Mouse (Mus musculus) mouse trophoblast stem cell (cell line): ENCODE measurements around the gene Ndufv2.

ENCODE experiments used
- in situ Hi-C, 2 experiments: fragments of 300-500 bp; cut with MseI, MboI; formaldehyde crosslinking; loops; 2 replicates in 1 of 2; 3 replicates in 1 of 2; pipeline ENCODE4 v1.15.1; 2025

Ndufv2 gene

DNA sequence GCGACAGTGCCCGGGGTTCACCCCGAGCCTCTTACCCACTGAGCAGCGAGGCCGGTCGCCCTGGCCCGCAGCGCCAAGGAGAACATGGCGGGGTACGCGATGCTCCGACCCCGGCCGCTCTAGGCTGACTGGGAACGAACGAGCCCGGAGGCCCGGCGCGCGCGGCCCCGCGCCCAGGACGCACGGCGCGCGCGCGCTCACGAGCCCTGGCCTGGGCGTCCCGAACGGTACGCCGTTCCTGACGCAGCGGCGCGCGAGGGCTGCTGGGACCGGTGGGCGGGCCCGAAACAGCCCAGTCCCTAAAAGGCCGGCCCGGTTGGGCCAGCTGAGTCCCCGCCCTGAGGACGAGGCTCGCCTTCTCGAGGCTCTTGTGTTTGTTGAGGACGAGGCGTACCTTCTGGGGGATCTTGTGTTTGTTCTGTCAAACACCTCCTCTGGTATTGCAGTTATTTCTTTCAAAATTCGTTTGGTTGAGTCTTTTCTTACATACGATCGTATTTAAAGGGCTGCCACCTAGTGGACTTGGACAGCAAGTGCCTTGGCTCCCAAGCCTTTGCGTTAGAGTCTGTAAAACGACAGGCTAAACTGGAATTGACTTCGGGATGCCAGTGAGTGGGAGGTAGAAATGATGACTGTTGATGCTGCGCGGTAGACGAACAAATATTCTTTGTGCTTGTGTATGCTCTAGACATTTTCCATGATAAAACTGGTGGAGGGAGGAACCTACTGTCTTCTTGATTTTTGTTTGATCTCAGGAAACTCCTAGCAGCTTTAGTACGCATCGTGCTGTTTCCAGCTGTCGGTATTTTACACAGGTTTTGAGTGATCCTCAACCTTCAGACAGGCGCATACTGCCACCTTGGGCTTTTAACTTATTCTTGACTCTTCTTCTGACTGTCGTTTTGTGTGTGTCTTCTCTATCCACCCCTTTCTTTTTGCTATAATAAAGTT, at the start of gene Ndufv2:
TSS of gene Ndufv2 (minus strand) at position 180 of the 951 bp plus-strand sequence.
- in situ Hi-C loops, result loop anchor here in 1 of 2 experiments (10.0 kb wide), 1 partner anchor 237 kb away; no protein-coding TSS in a partner anchor

DNA sequence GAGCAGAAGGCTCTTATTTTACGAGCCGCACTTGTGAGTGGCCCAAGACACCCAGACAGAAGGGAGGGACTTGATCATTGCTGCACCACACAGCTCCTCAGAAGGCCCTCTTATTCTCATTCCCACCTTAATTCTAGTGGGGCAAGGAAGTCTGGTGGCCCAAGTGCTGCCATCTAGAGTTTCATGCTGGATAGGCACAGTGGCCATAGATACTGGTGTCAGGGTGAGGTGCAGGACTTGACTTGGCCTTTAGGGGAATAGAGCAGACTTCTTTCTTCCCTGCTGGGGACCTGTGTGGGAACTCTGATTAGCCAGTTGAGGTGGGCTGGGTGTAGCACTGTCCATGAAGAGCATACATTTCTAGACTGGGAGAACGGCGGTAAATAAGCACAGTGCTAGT, 29.9 kb upstream of the Ndufv2 start:
- in situ Hi-C loops, result no loop called here

DNA sequence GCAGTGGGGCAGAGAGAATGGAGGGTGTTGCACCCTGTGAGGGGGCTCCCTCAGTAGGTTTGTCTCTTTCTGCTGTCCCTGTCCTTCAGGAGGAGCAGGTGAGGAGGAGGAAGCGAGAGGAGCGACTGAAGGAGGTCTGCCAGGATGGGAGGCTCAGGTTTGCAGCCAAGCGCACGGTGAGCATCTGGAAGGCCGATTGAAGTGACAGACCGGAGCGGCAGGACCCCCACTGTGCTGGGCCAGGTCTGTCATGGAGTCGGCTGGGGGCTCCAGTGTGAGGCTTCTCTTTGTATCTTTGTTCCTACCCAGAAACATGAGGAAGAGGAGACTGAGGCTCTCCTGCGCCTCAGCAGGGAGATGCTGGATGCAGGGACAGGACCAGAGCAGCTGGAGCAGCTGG, 29.0 kb upstream of the Ndufv2 start:
- in situ Hi-C loops, result no loop called here

DNA sequence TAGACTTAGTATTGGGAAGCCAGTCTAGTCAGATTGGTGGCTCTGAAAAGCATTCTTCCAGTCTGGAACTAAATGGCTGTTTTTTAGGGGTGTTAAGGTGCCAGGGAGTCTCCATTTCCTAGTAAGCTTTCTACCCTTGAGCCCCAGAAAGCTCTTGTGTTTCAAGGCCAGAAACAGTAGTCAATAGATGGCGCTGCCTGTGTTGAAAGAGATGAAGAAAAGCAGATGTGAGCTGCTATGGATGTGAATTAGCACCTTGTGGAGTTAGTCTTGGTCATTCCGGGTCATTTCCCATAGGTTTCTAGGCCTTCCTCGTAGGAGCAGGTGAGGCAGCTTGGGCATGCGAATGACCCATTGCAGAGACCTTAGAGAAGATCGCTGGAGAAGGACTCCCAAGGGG, 23.9 kb upstream of the Ndufv2 start:
- in situ Hi-C loops, result no loop called here

DNA sequence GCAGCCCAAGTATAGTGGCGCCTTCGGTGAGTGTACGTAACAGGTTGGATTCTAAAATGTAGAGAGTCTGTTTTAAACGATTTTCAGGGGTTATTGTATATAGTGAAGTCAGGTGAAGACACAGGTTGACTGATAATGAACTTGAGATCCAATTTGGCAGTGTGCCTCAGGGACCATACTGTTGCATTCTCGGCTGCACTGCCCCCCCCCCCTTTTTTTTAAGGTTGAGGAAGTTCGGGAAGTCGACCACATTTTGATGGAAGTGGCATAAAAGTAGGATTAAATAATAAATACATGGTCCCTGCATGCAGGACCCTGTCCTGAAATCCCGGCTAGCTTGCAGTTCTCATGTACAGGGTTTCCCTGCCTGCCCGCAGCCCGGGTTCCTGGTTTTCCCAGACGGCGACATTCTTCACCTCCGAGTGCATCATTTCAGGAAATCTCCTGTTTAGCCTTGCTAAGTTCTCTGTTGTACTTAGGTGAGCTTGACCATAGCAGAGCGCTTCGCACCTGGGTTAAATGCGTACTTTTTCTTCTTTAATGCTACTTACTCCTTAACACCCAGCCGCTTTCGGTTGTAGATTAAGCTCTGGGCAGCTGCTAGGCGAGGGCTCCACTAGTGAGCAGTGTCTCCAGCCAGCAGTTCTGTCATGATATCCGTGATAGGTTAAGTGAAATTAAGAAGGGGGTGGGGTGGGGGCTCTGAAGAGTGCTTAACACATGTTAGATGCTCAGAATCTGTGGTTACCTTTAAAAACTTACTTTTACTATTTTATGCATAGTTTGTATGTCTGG, 22.7 kb upstream of the Ndufv2 start:
- in situ Hi-C loops, result no loop called here

DNA sequence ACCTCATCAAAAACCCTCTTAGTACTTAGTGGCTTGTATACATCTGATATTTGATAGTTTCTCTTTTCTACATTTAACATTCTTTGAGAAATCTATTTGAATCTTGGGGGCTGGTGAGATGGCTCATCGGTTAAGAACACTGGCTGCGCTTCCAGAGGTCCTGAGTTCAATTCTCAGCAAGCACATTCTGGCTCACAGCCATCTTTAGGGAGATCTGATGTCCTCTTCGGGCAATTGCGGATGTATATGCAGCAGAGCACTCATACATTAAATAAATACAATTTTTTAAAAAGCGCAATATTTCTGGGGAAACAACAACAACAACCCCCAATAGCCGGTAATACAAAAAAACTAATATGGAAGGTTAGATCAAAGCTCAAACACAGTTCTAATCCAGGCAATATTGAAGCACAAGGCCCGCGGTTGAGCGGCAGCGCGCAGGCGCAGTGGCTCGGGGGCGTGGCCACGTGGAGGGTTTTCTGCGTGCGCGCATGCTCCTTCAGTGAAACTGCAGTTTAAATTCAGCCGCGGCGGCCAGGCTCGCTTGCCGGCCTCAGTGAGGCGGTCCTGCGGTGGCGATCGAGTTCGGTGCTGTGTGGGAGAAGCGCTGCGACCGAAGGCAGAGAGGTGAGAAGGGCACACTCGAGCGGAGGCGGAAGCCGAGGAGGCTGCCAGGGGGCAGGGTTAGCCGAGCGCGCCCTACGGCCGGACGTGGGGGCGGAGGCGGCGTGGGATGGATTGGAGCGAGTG, 21.9 kb upstream of the Ndufv2 start, which contains the start of gene Ddx11:
TSS of gene Ddx11 (plus strand) at position 455 of the 750 bp plus-strand sequence.
- in situ Hi-C loops, result no loop called here

DNA sequence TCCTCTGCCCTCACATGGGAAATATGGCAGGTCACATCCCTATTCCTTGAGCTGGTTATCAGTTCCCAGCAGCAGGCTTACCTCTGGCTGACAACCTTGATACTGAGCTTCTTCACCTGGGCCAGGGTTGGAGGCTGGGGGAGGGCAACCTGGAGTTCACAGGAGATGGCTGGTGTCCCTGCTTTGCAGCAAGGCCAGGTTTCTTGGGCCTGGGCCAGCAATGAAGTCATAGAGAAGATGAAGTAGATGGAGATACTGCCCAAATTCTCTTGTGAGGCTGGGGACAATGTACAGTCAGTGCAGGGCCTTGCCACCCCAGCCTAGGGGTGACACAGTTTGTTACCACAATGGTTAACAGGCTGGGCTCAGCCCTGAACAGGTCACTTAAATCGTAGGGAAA, 19.3 kb upstream of the Ndufv2 start:
- in situ Hi-C loops, result no loop called here

DNA sequence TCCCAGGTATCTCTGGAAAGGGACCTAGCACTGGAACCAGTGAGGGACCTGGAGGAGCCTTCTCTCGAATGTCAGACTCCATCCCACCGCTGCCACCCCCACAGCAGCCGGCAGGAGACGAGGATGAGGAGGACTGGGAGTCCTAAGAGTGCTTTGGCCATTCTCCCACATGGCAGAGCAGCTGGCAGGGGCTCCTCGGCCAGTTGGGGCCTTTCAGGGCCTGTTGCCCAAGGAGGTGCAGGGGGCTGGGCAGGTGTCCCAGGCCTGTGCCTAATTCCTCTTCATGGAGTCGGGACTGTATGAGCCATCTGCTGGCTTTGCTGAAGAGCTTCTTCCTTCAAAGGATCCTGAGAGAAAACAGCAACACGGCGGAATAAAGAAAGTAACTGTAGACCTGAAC, 17.6 kb upstream of the Ndufv2 start:
- in situ Hi-C loops, result no loop called here

DNA sequence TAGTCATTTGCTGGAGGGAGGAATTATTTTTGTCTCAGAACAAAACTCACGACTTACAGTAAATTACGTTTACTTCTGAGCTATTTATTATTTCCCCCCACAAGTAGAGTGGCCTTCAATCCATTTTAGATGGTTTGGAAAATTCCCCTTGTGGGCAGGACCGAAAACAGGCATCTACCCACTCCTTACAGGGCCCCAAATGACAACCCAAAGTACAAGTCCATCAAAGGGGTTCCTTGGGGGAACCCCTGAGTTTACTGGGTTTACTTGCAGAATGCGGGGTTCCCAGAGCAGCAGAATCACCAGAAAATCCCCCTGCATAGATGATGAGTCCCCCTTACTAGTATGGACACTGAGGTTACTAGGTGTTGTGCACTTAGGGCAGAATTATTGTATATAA, 10.8 kb upstream of the Ndufv2 start:
- in situ Hi-C loops, result no loop called here

DNA sequence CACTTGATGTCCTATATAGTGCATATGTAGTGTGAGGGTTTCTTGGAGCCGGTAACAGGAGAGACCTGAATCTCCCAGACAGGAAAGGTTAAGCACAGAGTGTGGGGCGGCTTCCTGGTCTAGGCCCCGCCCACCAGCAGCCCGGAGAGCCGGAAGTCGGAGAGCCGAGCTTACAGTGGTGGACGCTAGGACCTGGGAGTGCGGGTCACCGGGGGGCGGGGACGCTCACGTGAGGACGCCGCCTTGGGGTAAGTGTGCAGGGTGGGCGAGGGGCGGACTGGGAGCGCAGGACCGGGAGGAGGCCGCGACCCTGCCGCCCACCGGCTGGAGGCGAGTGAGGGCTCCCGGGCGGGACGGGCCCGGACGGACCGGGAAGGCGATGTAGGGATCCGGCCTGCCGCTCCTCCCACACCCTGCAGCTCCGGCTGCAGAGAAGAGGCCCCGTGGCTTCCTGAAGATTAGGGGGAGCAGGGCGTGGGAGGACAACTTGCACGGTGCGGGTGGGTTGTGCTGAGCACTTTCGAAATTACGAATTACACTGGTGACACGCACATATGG, 10.1 kb upstream of the Ndufv2 start, which contains the start of gene Washc1:
TSS of gene Washc1 (plus strand) at position 144 of the 558 bp plus-strand sequence.
- in situ Hi-C loops, result no loop called here

DNA sequence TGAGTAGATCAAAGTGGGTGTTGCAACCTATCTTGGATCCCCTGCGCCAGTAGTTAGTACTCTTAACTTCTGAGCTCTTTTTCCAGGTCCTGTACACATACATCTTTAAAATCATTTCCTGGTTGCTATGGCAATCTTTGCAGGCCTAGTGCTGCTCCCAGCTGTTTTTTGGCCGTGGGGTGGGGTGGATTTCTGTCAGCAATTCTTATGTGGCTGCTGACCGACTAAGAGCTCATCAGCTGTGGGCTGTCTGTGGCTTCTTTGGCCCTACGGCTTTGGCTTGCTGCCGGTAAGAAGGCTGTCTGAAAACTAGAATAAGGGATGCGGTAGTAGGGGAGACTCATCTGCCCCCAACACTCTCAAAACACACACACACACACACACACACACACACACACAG, 9.4 kb upstream of the Ndufv2 start:
- in situ Hi-C loops, result no loop called here

DNA sequence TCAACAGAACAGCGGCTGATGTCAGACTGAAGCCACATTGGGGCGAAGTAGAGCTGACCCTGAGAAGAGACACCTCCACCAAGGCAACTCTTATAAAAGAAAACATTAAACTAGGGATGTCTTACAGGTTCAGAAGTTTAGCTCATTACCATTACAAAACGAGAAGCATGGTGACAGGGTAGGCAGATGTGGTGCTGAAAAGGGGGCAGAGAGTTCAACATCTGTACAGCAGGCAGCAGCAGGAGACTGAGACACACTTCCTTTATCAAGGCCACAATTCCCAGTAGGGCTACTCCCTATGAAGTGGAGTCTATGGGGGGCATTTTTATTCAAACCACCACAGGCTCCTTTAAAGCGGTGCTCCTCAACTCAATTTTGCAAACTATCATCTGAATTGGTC, 6.8 kb upstream of the Ndufv2 start:
- in situ Hi-C loops, result loop anchor here in 1 of 2 experiments (10.0 kb wide), 1 partner anchor 243 kb away; no protein-coding TSS in a partner anchor

DNA sequence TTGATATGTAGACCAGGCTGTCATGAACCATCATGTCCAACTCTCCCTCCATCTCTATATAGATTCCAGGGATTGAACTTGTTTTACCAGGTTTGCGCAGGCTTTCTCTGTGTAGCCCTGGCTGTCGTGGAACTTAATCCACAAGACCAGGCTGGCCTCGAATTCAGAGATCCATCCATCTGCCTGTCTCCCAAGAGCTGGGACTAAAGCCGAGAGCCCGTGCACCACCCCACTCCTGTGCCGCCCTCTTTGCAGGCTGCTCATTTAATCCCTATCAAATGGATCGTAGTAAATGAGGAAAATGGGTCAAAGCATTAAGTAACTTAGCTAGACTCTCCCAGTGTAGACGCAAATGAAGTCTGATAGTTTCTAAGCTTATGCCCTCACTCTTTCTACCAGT, 6.1 kb upstream of the Ndufv2 start:
- in situ Hi-C loops, result loop anchor here in 1 of 2 experiments (10.0 kb wide), 1 partner anchor 243 kb away; no protein-coding TSS in a partner anchor

DNA sequence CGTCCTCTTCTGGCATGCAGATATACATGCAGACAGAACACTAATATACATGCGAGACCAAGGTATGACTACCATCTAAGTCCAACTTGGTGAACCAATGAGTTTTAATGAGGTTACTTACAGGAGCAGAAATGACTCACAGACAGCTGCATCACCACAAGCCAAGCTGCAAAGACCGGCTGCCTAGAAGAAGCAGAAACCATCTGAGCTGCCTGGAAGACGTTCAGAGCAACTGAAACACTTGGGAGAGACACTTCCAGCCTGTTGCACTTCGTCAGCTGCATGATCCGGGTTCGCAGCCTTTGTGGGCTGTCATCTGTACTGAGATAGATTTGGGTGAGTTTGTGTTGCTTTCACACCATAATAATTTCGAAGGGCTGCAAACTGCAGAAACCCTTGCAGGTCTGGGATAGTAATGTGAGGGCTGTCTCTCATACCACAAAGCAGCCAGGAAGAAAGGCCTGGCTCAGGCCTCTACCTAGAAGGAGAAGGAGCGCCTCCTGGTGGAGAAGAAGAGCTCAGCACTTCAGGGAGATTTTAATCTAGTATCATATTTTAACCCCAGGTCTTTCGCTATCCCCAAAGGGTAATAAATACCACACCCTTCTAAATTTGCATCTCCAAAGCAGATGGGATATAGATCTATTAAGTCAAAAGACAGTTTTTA, 5.4 kb upstream of the Ndufv2 start:
- in situ Hi-C loops, result loop anchor here in 1 of 2 experiments (10.0 kb wide), 1 partner anchor 242 kb away; no protein-coding TSS in a partner anchor

DNA sequence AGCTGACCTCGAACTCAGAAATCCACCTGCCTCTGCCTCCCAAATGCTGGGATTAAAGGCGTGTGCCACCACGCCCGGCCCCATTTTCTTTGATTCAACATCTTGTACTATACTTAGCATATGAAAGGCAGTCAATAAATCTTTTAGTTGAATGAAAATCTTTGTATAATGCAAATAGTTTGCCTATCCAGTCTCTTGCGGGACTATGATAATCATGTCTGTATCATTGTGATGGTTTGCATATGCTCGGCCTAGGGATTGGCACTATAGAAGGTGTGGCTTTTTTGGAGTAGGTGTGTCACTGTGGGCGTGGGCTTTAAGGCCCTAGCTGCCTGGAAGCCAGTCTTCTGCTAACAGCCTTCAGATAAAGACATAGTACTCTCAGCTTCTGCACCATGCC, 2.7 kb upstream of the Ndufv2 start:
- in situ Hi-C loops, result loop anchor here in 1 of 2 experiments (10.0 kb wide), 1 partner anchor 239 kb away; no protein-coding TSS in a partner anchor

DNA sequence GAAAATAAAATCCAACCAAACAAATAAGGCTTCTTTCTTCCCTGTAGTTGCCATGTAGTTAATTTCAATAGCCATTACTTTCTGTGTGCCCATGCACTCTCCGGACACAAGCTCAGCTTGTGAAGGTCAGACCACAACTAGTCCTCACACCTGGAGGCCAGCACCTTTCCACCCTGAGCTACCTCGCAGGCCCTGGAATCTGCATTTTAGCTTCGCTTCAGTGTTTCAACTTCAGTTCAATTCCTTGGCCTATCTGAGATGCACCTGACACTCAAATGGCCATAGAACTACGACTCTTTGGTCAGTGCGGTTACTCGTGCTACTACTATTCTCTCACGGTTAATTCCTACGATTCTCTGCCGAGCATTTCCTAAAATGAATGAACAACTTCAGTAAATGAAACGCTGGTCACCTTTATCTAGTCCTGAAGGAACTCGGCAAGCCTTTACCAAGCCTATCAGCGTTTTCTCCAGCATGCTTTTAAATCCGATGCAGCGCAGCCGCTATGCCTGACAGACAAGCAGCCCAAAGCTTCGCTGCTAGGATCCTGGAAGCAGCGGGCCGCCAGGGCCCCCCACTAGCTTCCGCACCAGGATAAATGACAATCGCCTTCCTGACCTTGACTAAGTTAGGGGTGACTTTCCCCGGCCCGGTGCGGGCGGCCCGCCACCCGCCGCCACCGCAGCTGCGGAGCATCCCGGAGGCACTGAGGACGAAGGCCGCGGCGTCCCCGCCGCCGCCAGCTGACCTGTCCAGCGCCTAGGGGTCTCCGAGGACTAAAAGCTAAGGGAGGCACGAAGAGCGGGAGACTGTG, 586 bp downstream of the Ndufv2 start:
- in situ Hi-C loops, result loop anchor here in 1 of 2 experiments (10.0 kb wide), 1 partner anchor 236 kb away; no protein-coding TSS in a partner anchor

DNA sequence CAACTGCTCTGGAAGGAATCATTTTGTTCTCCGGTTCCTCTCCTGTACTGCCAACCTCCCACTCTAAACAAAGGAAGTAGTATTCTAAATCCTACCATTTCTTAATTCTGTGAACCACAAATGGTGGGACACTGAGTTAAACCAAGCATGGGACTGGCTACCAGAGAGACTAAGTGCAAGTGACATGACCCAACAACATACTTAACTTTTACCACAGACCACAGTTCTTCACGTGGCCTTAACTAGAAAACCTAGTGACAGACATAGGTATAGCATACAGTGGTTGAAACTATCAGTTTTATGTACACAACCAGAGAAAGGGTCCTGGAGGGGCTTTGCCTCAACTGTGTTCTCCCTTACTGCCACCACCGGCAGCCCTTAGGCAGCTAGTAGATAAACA, 8.7 kb downstream of the Ndufv2 start:
- in situ Hi-C loops, result no loop called here

DNA sequence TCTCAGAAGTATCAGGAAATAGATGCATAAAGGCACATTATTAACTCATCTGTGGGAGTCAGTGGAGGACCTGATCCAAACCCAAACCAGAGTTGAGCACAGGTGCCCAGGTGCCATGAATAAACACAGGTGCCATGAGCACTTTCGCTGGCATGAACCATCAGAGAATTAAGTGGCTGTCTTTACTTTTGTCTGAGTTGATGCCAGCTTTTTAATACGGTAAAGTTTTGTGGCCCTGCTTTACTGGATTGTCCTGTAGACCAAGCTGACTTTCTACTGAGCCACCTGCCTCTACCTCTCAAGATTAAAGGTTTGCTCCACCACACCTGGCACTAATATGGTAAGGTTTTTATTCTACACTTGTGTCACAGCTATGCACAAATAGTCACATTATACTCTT, 9.3 kb downstream of the Ndufv2 start:
- in situ Hi-C loops, result no loop called here

DNA sequence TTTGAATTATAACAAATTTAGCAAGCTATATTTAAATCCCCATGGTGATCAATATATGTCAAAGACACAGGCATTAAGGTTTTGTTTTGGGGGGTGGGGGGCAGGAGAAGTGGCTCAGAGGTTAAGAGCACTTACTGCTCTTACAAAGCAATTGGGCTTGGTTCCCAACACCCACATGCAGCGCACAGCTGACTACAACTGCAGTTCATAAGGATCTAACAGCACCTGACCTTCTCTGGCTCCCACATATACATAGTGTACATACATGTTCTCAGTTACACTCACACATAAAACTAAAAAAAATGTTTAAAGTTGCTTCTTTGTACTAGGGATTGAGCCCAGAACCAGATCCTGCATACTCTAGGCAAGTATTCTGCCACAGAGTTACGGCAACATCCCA, 10.0 kb downstream of the Ndufv2 start:
- in situ Hi-C loops, result no loop called here
